Mouse (Mus musculus) midbrain, postnatal 0 days (tissue): ENCODE data around the gene Dnajc19. TPM values are rescaled to one million over a fixed set of nuclear protein-coding genes. Genes with fewer than 3 reads are reported as not detected.

Experiments used
- ATAC-seq: fragments of 200-750 bp; cut with Nextera tagmentation; 2 replicates; pipeline ENCODE4 v1.8.0; 2017; ENCODE audit warnings: moderate number of reproducible peaks, mild to moderate bottlenecking, moderate TSS enrichment, moderate library complexity; ENCODE audit not compliant: low FRiP score
- DNase-seq: peaks from one replicate; pipeline ENCODE4 v3.0.0-alpha.2; 2015; ENCODE audit warnings: low spot score
- H3K27ac ChIP-seq: fragments of 300-500 bp; sonication (generic); 2 replicates; pipeline ENCODE4 v1.5.1; 2014; ENCODE audit warnings: low read depth, mild to moderate bottlenecking, low read length, mixed read lengths
- H3K27me3 ChIP-seq: fragments of 300-500 bp; sonication (generic); 2 replicates; pipeline ENCODE4 v1.6.1; 2014; ENCODE audit warnings: low read length, control low read depth, mixed read lengths; ENCODE audit not compliant: insufficient read depth
- H3K36me3 ChIP-seq: fragments of 300-500 bp; sonication (generic); 2 replicates; pipeline ENCODE4 v1.6.1; 2014; ENCODE audit warnings: low read length, control low read depth, mixed read lengths; ENCODE audit not compliant: insufficient read depth
- H3K4me1 ChIP-seq: fragments of 300-500 bp; sonication (generic); 2 replicates; pipeline ENCODE4 v1.6.1; 2014; ENCODE audit warnings: mild to moderate bottlenecking, control low read depth, antibody characterized with exemption, low read length, mixed read lengths; ENCODE audit not compliant: insufficient read depth
- H3K4me2 ChIP-seq: fragments of 300-500 bp; sonication (generic); 2 replicates; pipeline ENCODE4 v1.6.1; 2014; ENCODE audit warnings: low read depth, mild to moderate bottlenecking, low read length, mixed read lengths; ENCODE audit not compliant: poor library complexity, severe bottlenecking
- H3K4me3 ChIP-seq: fragments of 300-500 bp; sonication (generic); 2 replicates; pipeline ENCODE4 v1.5.1; 2014; ENCODE audit warnings: low read depth, mild to moderate bottlenecking, low read length, moderate library complexity
- H3K9ac ChIP-seq: fragments of 300-500 bp; sonication (generic); replicated peaks from 2 replicates; pipeline ENCODE4 v1.6.1; 2014; ENCODE audit warnings: mild to moderate bottlenecking, low read length, moderate library complexity, mixed read lengths; ENCODE audit not compliant: poor library complexity, severe bottlenecking
- H3K9me3 ChIP-seq: fragments of 300-500 bp; sonication (generic); 2 replicates; pipeline ENCODE4 v1.6.1; 2016; ENCODE audit warnings: low read length, control low read depth
- CTCF ChIP-seq: IDR thresholded peaks from 2 replicates; pipeline ENCODE4 v1.5.1; 2016; ENCODE audit warnings: antibody characterized with exemption, mild to moderate bottlenecking
- WGBS: fragments of 180-500 bp; shearing (Covaris S2); extraction: QIAGEN DNeasy Blood & Tissue Kit; methylation state at CpG from one replicate; pipeline ENCODE4 v1.1.7; 2014; 5-methylcytosine and 5-hydroxymethylcytosine counted together
- polyA plus RNA-seq: library from polyadenylated mRNA; unstranded; fragments of >200 nt; fragmentation: Nextera tagmentation; extraction: Ambion mirVana; gene quantifications from 2 replicates; pipeline ENCODE4 v1.2.1, GENCODE M21; 2015
- total RNA-seq: library from RNA; depleted of rRNA; stranded (reverse); fragments of >200 nt; gene quantifications from 2 replicates; pipeline ENCODE4 v1.2.3, GENCODE M21; 2014

The Dnajc19 gene
- total and polyA plus RNA-seq, 2 experiments from 2014 or later: 79.9 to 169 TPM

GRCm38 (mm10) chr3:34035706-34036105 is 45.4 kb downstream of the Dnajc19 start:
- Histone ChIP-seq H3K27me3 (no peaks in the 10 kb centered on the region), H3K36me3 (no peaks in the 10 kb centered on the region), H3K4me1 (no peaks in the 10 kb centered on the region), H3K9me3 (no peaks in the 10 kb centered on the region), H3K9ac (no peak overlapping the region), H3K27ac (no peak overlapping the region), H3K4me3 (no peak overlapping the region), H3K4me2 (no peak overlapping the region)
- no peak for TF ChIP-seq CTCF
- WGBS: 77% methylated on average over 3 of the region's 3 CpGs
- no peak for ATAC-seq
- DNase-seq: no peak

GRCm38 (mm10) chr3:34034803-34035202 is 46.3 kb downstream of the Dnajc19 start:
- DNase-seq (no peak), ATAC-seq (no peak)
- Histone ChIP-seq H3K9me3 (no peaks in the 10 kb centered on the region), H3K9ac (no peak overlapping the region), H3K4me1 (no peaks in the 10 kb centered on the region), H3K27me3 (no peaks in the 10 kb centered on the region), H3K4me2 (no peak overlapping the region), H3K27ac (no peak overlapping the region), H3K4me3 (no peak overlapping the region), H3K36me3 (no peaks in the 10 kb centered on the region)
- WGBS: 80% methylated on average over 1 of the region's 1 CpGs
- TF ChIP-seq CTCF: no peak

- 90% methylated on average over 3 of the region's 3 CpGs for WGBS
- H3K36me3 ChIP-seq: no peaks in the 10 kb centered on the region
- ATAC-seq: no peak
Measured at GRCm38 (mm10) chr3:34033720-34034364, 47.3 kb downstream of the Dnajc19 start.

GRCm38 (mm10) chr3:34030601-34031000 is 50.5 kb downstream of the Dnajc19 start:
- ATAC-seq (no peak), DNase-seq (no peak)
- Histone ChIP-seq H3K27ac (no peak overlapping the region), H3K4me2 (no peak overlapping the region), H3K9ac (no peak overlapping the region), H3K36me3 (no peaks in the 10 kb centered on the region), H3K4me1 (no peaks in the 10 kb centered on the region), H3K9me3 (no peaks in the 10 kb centered on the region), H3K27me3 (no peaks in the 10 kb centered on the region), H3K4me3 (no peak overlapping the region)
- WGBS: 86% methylated on average over 3 of the region's 3 CpGs
- TF ChIP-seq CTCF: no peak

More at GRCm38 (mm10) chr3:34033720-34034364, 47.3 kb downstream of the Dnajc19 start:
- no peaks in the 10 kb centered on the region for H3K27me3 ChIP-seq
- no peak for TF ChIP-seq CTCF
- no peak overlapping the region for H3K4me2 ChIP-seq
- H3K9ac ChIP-seq: no peak overlapping the region
- no peaks in the 10 kb centered on the region for H3K9me3 ChIP-seq
- no peaks in the 10 kb centered on the region for H3K4me1 ChIP-seq
- no peak overlapping the region for H3K27ac ChIP-seq
- no peak overlapping the region for H3K4me3 ChIP-seq
- no peak for DNase-seq

- ATAC-seq: no peak
- Histone ChIP-seq H3K4me2 (no peak overlapping the region), H3K27ac (no peak overlapping the region), H3K4me1 (no peaks in the 10 kb centered on the region), H3K27me3 (no peaks in the 10 kb centered on the region), H3K36me3 (no peaks in the 10 kb centered on the region), H3K9ac (no peak overlapping the region), H3K9me3 (no peaks in the 10 kb centered on the region), H3K4me3 (no peak overlapping the region)
- DNase-seq: no peak
- TF ChIP-seq CTCF: no peak
Measured at GRCm38 (mm10) chr3:34028935-34029334, 52.2 kb downstream of the Dnajc19 start.

GRCm38 (mm10) chr3:34021259-34021828 is 59.8 kb downstream of the Dnajc19 start:
- peak overlapping the region; percentile 77 for H3K4me2 ChIP-seq
- no peaks in the 10 kb centered on the region for H3K9me3 ChIP-seq
- 69% methylated on average over 4 of the region's 4 CpGs for WGBS
- ATAC-seq (no peak), DNase-seq (no peak)
- H3K4me1 ChIP-seq: peaks cover 7% of the 10 kb centered on the region
- TF ChIP-seq CTCF: no peak
- H3K27me3 ChIP-seq: no peaks in the 10 kb centered on the region
- no peaks in the 10 kb centered on the region for H3K36me3 ChIP-seq
- H3K4me3 ChIP-seq: peak overlapping the region; percentile 97
- H3K9ac ChIP-seq: 0 out of 2 replicates have a peak overlapping the region, but pooled peaks have one; percentile 86
- H3K27ac ChIP-seq: no peak overlapping the region
